Mouse (Mus musculus): ENCODE measurements around the gene Csnk1d. TPM values are rescaled to one million over a fixed set of nuclear protein-coding genes. Genes with fewer than 3 reads are reported as not detected.
A peak's percentile ranks its signal among the peaks of the same experiment; 100 is the strongest.

Csnk1d gene
- polyA plus RNA-seq, 1 experiment, result 111 TPM

- Histone ChIP-seq H3K27me3 (ENCODE audit: control insufficient read depth, insufficient read depth, low read length) (no peaks in the 10 kb centered on the region), H3K36me3 (ENCODE audit: control insufficient read depth, insufficient read depth, low read length) (peaks cover 1% of the 10 kb centered on the region), H3K27ac (ENCODE audit: control insufficient read depth, insufficient read depth, low read depth, low read length) (no peak overlapping the region), H3K4me1 (ENCODE audit: control insufficient read depth, insufficient read depth, low read length) (peaks cover 7% of the 10 kb centered on the region), H3K4me3 (ENCODE audit: control insufficient read depth, low read depth, low read length) (peak overlapping the region; percentile 28; the same call in 1 of the 2 replicates)
- TF ChIP-seq POLR2A (IDR thresholded peaks at IDR 0.05; ENCODE audit: control insufficient read depth, low read depth, low read length) (no peak), CTCF (IDR thresholded peaks at IDR 0.05; ENCODE audit: control insufficient read depth, insufficient read depth, insufficient replicate concordance, low read depth, low read length) (no peak)
These were observed 2.7 kb downstream of the Csnk1d start for GRCm38 (mm10) chr11:120988410-120988809.

- TF ChIP-seq CTCF (IDR thresholded peaks at IDR 0.05; ENCODE audit: control insufficient read depth, insufficient read depth, insufficient replicate concordance, low read depth, low read length), result no peak
- no peak for TF ChIP-seq POLR2A (IDR thresholded peaks at IDR 0.05; ENCODE audit: control insufficient read depth, low read depth, low read length)
- peaks cover 1% of the 10 kb centered on the region for H3K36me3 ChIP-seq (ENCODE audit: control insufficient read depth, insufficient read depth, low read length)
These were observed 3.5 kb downstream of the Csnk1d start for GRCm38 (mm10) chr11:120987608-120988007.

GRCm38 (mm10) chr11:120984448-120985330 is 6.4 kb downstream of the Csnk1d start:
- peaks cover 3% of the 10 kb centered on the region for H3K36me3 ChIP-seq (ENCODE audit: control insufficient read depth, insufficient read depth, low read length)
- TF ChIP-seq CTCF (IDR thresholded peaks at IDR 0.05; ENCODE audit: control insufficient read depth, insufficient read depth, insufficient replicate concordance, low read depth, low read length) (no peak), POLR2A (IDR thresholded peaks at IDR 0.05; ENCODE audit: control insufficient read depth, low read depth, low read length) (no peak)
- no peak overlapping the region for H3K4me3 ChIP-seq (ENCODE audit: control insufficient read depth, low read depth, low read length)
- no peaks in the 10 kb centered on the region for H3K27me3 ChIP-seq (ENCODE audit: control insufficient read depth, insufficient read depth, low read length)
- peaks cover 5% of the 10 kb centered on the region for H3K4me1 ChIP-seq (ENCODE audit: control insufficient read depth, insufficient read depth, low read length)
- H3K27ac ChIP-seq (ENCODE audit: control insufficient read depth, insufficient read depth, low read depth, low read length), result no peak overlapping the region

More at GRCm38 (mm10) chr11:120987608-120988007, 3.5 kb downstream of the Csnk1d start:
- no peak overlapping the region for H3K4me3 ChIP-seq (ENCODE audit: control insufficient read depth, low read depth, low read length)
- H3K27ac ChIP-seq (ENCODE audit: control insufficient read depth, insufficient read depth, low read depth, low read length), result no peak overlapping the region
- no peaks in the 10 kb centered on the region for H3K27me3 ChIP-seq (ENCODE audit: control insufficient read depth, insufficient read depth, low read length)
- peaks cover 7% of the 10 kb centered on the region for H3K4me1 ChIP-seq (ENCODE audit: control insufficient read depth, insufficient read depth, low read length)

GRCm38 (mm10) chr11:120982459-120982858 is 8.7 kb downstream of the Csnk1d start:
- TF ChIP-seq CTCF (IDR thresholded peaks at IDR 0.05; ENCODE audit: control insufficient read depth, insufficient read depth, insufficient replicate concordance, low read depth, low read length) (no peak), POLR2A (IDR thresholded peaks at IDR 0.05; ENCODE audit: control insufficient read depth, low read depth, low read length) (no peak)
- Histone ChIP-seq H3K27ac (ENCODE audit: control insufficient read depth, insufficient read depth, low read depth, low read length) (no peak overlapping the region), H3K27me3 (ENCODE audit: control insufficient read depth, insufficient read depth, low read length) (no peaks in the 10 kb centered on the region), H3K4me3 (ENCODE audit: control insufficient read depth, low read depth, low read length) (no peak overlapping the region), H3K36me3 (ENCODE audit: control insufficient read depth, insufficient read depth, low read length) (peaks cover 3% of the 10 kb centered on the region), H3K4me1 (ENCODE audit: control insufficient read depth, insufficient read depth, low read length) (peaks cover 2% of the 10 kb centered on the region; the same call in 1 of the 2 replicates)

GRCm38 (mm10) chr11:120981661-120982060 is 9.5 kb downstream of the Csnk1d start:
- Histone ChIP-seq H3K27ac (ENCODE audit: control insufficient read depth, insufficient read depth, low read depth, low read length) (no peak overlapping the region), H3K27me3 (ENCODE audit: control insufficient read depth, insufficient read depth, low read length) (no peaks in the 10 kb centered on the region), H3K4me3 (ENCODE audit: control insufficient read depth, low read depth, low read length) (no peak overlapping the region), H3K4me1 (ENCODE audit: control insufficient read depth, insufficient read depth, low read length) (peaks cover 2% of the 10 kb centered on the region; the same call in 1 of the 2 replicates), H3K36me3 (ENCODE audit: control insufficient read depth, insufficient read depth, low read length) (peaks cover 2% of the 10 kb centered on the region)
- TF ChIP-seq POLR2A (IDR thresholded peaks at IDR 0.05; ENCODE audit: control insufficient read depth, low read depth, low read length) (no peak), CTCF (IDR thresholded peaks at IDR 0.05; ENCODE audit: control insufficient read depth, insufficient read depth, insufficient replicate concordance, low read depth, low read length) (no peak)

- H3K36me3 ChIP-seq (ENCODE audit: control insufficient read depth, insufficient read depth, low read length), result peaks cover 2% of the 10 kb centered on the region
- no peak for TF ChIP-seq POLR2A (IDR thresholded peaks at IDR 0.05; ENCODE audit: control insufficient read depth, low read depth, low read length)
- no peak for TF ChIP-seq CTCF (IDR thresholded peaks at IDR 0.05; ENCODE audit: control insufficient read depth, insufficient read depth, insufficient replicate concordance, low read depth, low read length)
- H3K4me1 ChIP-seq (ENCODE audit: control insufficient read depth, insufficient read depth, low read length), result 0 out of 2 replicates have a peak, but pooled peaks cover 2% of the 10 kb centered on the region
- no peak overlapping the region for H3K27ac ChIP-seq (ENCODE audit: control insufficient read depth, insufficient read depth, low read depth, low read length)
- H3K27me3 ChIP-seq (ENCODE audit: control insufficient read depth, insufficient read depth, low read length), result no peaks in the 10 kb centered on the region
- H3K4me3 ChIP-seq (ENCODE audit: control insufficient read depth, low read depth, low read length), result no peak overlapping the region
These were observed 10.6 kb downstream of the Csnk1d start for GRCm38 (mm10) chr11:120980427-120981035.

Measured in testis, adult 2 months (tissue).